Mouse (Mus musculus) C2C12 (cell line): Measurements from ENCODE around the gene Ptprm. TPM values are rescaled to one million over a fixed set of nuclear protein-coding genes. Genes with fewer than 3 reads are reported as not detected.

Experiments used
- H3K27me3 ChIP-seq: one replicate; pipeline ENCODE4 v1.6.1; 2011; ENCODE audit not compliant: control insufficient read depth, insufficient read depth, insufficient read length
- H3K36me3 ChIP-seq: one replicate; pipeline ENCODE4 v1.6.1; 2011; ENCODE audit not compliant: control insufficient read depth, insufficient read depth
- H3K4me3 ChIP-seq: one replicate; pipeline ENCODE4 v1.5.1; 2011; ENCODE audit warnings: mild to moderate bottlenecking, control low read depth; ENCODE audit not compliant: poor library complexity, insufficient read depth, severe bottlenecking
- H3K79me2 ChIP-seq: one replicate; pipeline ENCODE4 v1.6.1; 2011; ENCODE audit not compliant: control insufficient read depth, insufficient read depth
- H3K79me3 ChIP-seq: one replicate; pipeline ENCODE4 v1.6.1; 2011; ENCODE audit warnings: low read depth, control low read depth
- H3ac ChIP-seq: one replicate; pipeline ENCODE3; 2011; ENCODE audit warnings: low read depth; ENCODE audit not compliant: control insufficient read depth, insufficient read length
- CEBPB ChIP-seq: IDR thresholded peaks from one replicate; pipeline ENCODE4 v1.6.1; 2011; ENCODE audit warnings: low read depth, mild to moderate bottlenecking, control low read depth, moderate library complexity
- CTCF ChIP-seq: IDR thresholded peaks from one replicate; pipeline ENCODE4 v1.5.1; 2011; ENCODE audit not compliant: control insufficient read depth, insufficient read depth, insufficient read length
- FOSL1 ChIP-seq: IDR thresholded peaks from one replicate; pipeline ENCODE4 v1.8.0; 2011; ENCODE audit warnings: mild to moderate bottlenecking, low read length; ENCODE audit not compliant: poor library complexity, insufficient read depth, severe bottlenecking
- MAX ChIP-seq: IDR thresholded peaks from one replicate; pipeline ENCODE4 v1.6.1; 2011; ENCODE audit warnings: mild to moderate bottlenecking, control low read depth
- MYOD1 ChIP-seq: IDR thresholded peaks from one replicate; pipeline ENCODE4 v1.6.1; 2011; ENCODE audit warnings: low read depth; ENCODE audit not compliant: control insufficient read depth, insufficient read length
- MYOG ChIP-seq: IDR thresholded peaks from one replicate; pipeline ENCODE4 v1.6.1; 2011; ENCODE audit not compliant: control insufficient read depth, insufficient read length; ENCODE audit errors: extremely low read depth
- USF1 ChIP-seq: IDR thresholded peaks from one replicate; pipeline ENCODE4 v1.6.1; 2011; ENCODE audit warnings: low read depth, mild to moderate bottlenecking, control low read depth, moderate library complexity
- polyA plus RNA-seq: library from polyadenylated mRNA; unstranded; fragments of >200 nt; fragmentation: generic; extraction: Trizol; gene quantifications from one replicate; pipeline ENCODE4 v1.2.1, GENCODE M21; 2012; ENCODE audit warnings: missing spikeins

The Ptprm gene
- polyA plus RNA-seq, 1 experiment, result 4.4 TPM

DNA sequence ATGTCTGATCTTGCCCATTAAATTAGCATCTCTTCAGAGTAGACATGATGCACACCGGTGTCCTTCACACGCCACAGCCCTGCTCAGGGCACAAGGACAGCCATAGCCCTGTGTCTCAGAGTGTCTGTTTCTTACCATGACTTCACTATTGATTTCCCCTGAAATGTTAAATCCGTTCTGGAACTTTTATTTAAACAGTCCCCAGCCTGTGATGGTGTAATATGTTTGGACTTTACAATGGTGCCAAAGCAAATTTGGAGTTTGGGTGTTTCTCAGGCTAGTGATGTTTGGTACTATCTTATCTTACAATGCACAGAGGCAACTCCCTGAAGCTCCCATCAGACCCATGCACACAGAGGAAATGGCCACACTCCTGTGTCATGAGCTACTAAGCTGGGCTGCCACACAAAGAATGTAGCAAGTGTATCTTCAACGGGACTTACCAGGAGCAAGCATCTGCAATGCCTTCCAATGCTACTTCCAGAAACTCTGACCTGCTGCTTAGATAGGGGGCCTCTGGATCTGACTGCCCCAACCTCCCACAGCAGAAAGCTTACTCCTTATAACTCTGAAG, 212.0 kb downstream of the Ptprm start:
- H3K79me2 ChIP-seq, result no peaks in the 10 kb centered on the region
- H3K79me3 ChIP-seq, result no peaks in the 10 kb centered on the region
- no peak overlapping the region for H3ac ChIP-seq
- H3K36me3 ChIP-seq, result no peaks in the 10 kb centered on the region
- no peak for TF ChIP-seq CEBPB
- no peak for TF ChIP-seq FOSL1
- TF ChIP-seq MYOG, result no peak
- TF ChIP-seq USF1, result no peak
- TF ChIP-seq MYOD1, result no peak
- no peak for TF ChIP-seq MAX
- no peak for TF ChIP-seq CTCF
- no peaks in the 10 kb centered on the region for H3K27me3 ChIP-seq
- no peak overlapping the region for H3K4me3 ChIP-seq

GRCm38 (mm10) chr17:67140502-67140901, 213.8 kb downstream of the Ptprm start:
- Histone ChIP-seq H3K4me3 (no peak overlapping the region), H3K79me3 (no peaks in the 10 kb centered on the region), H3K27me3 (no peaks in the 10 kb centered on the region), H3ac (no peak overlapping the region), H3K79me2 (no peaks in the 10 kb centered on the region), H3K36me3 (no peaks in the 10 kb centered on the region)
- TF ChIP-seq FOSL1, result no peak
- no peak for TF ChIP-seq CTCF
- TF ChIP-seq MAX, result no peak
- TF ChIP-seq MYOD1, result no peak
- no peak for TF ChIP-seq CEBPB
- TF ChIP-seq USF1, result no peak
- no peak for TF ChIP-seq MYOG

DNA sequence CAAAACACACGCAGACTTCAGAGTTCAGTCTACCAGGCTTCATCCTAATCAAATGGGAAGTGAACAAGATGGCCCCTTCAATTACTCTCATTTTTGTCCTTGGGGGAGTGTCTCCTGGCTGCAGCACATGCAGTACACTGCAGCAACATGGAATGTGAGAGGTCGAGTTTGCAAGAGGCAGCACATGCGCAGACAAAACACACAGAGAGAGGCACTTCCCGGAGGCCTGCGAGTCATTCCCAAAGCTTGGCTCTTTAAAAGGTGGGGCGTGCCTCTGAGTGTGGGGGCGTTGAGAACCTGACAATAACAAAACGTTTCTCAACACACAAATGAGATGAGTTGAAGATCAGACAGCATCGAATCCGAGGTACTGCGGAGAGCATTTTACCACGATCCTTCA, 215.3 kb downstream of the Ptprm start:
- Histone ChIP-seq H3K79me2 (no peaks in the 10 kb centered on the region), H3K79me3 (no peaks in the 10 kb centered on the region), H3ac (no peak overlapping the region), H3K27me3 (no peaks in the 10 kb centered on the region), H3K4me3 (no peak overlapping the region), H3K36me3 (no peaks in the 10 kb centered on the region)
- TF ChIP-seq MYOG (no peak), CTCF (no peak), MAX (no peak), CEBPB (no peak), MYOD1 (no peak), FOSL1 (no peak), USF1 (no peak)

GRCm38 (mm10) chr17:67136876-67137275, 217.4 kb downstream of the Ptprm start:
- H3K79me3 ChIP-seq, result no peaks in the 10 kb centered on the region
- H3K79me2 ChIP-seq, result no peaks in the 10 kb centered on the region
- TF ChIP-seq CEBPB, result no peak
- TF ChIP-seq USF1, result no peak
- no peak for TF ChIP-seq MAX
- no peak for TF ChIP-seq CTCF
- no peak for TF ChIP-seq MYOG
- no peak for TF ChIP-seq FOSL1
- TF ChIP-seq MYOD1, result no peak
- H3K27me3 ChIP-seq, result no peaks in the 10 kb centered on the region
- H3K36me3 ChIP-seq, result no peaks in the 10 kb centered on the region
- no peak overlapping the region for H3ac ChIP-seq
- H3K4me3 ChIP-seq, result no peak overlapping the region

- H3K79me3 ChIP-seq, result no peaks in the 10 kb centered on the region
- no peaks in the 10 kb centered on the region for H3K79me2 ChIP-seq
- TF ChIP-seq USF1 (no peak), MYOG (no peak), CTCF (no peak), FOSL1 (no peak), MAX (no peak), CEBPB (no peak)
- H3K4me3 ChIP-seq, result no peak overlapping the region
- H3K27me3 ChIP-seq, result no peaks in the 10 kb centered on the region
- no peak overlapping the region for H3ac ChIP-seq
- H3K36me3 ChIP-seq, result no peaks in the 10 kb centered on the region
These were observed 217.8 kb downstream of the Ptprm start for GRCm38 (mm10) chr17:67136421-67136820.

DNA sequence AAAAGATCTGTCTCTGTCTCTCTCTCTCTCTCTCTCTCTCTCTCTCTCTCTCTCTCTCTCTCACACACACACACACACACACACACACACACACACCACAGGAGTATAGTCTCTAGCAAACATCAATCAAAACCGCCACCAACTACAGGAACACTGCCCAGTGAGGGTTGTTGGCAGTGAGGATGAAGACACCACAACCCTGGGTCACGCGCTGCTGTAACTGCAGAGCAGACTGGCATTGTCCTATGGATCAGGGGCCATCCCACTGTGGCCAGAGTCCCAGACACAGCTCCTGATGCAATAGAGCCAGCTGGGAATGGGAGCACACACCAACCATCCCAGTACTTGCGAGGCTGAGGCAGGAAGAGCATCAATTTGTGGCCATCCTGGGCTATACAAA, 220.0 kb downstream of the Ptprm start:
- Histone ChIP-seq H3ac (no peak overlapping the region), H3K79me2 (no peaks in the 10 kb centered on the region), H3K36me3 (no peaks in the 10 kb centered on the region), H3K79me3 (no peaks in the 10 kb centered on the region), H3K4me3 (no peak overlapping the region), H3K27me3 (no peaks in the 10 kb centered on the region)
- TF ChIP-seq MYOD1 (no peak), MYOG (no peak), CEBPB (no peak), USF1 (no peak), MAX (no peak), CTCF (no peak), FOSL1 (no peak)
